Mouse (Mus musculus): ENCODE results near the gene Setmar. TPM values are rescaled to one million over a fixed set of nuclear protein-coding genes. Genes with fewer than 3 reads are reported as not detected.

Gene Setmar
- total RNA-seq, 2 experiments from 2014 or later = 3.6 to 4.0 TPM

- intact Hi-C loops (cut with DNase I) = no loop called here
- DNase-seq = no peak
These were observed 42.5 kb downstream of the Setmar start for GRCm38 (mm10) chr6:108107376-108107775.

- intact Hi-C loops (cut with DNase I) = no loop called here
These were observed 45.5 kb downstream of the Setmar start for GRCm38 (mm10) chr6:108110336-108110735.

GRCm38 (mm10) chr6:108111693-108112092 is 46.8 kb downstream of the Setmar start:
- intact Hi-C loops (cut with DNase I) = no loop called here
- no peak for DNase-seq

More at GRCm38 (mm10) chr6:108110336-108110735, 45.5 kb downstream of the Setmar start:
- DNase-seq = no peak

GRCm38 (mm10) chr6:108114971-108115370 is 50.1 kb downstream of the Setmar start:
- intact Hi-C loops (cut with DNase I) = no loop called here
- DNase-seq = no peak

GRCm38 (mm10) chr6:108117881-108118280 is 53.0 kb downstream of the Setmar start:
- intact Hi-C loops (cut with DNase I) = no loop called here
- no peak for DNase-seq

GRCm38 (mm10) chr6:108125474-108125873 is 60.6 kb downstream of the Setmar start:
- no peak for DNase-seq
- intact Hi-C loops (cut with DNase I) = no loop called here

- peak; percentile 22 to 53 for DNase-seq
- intact Hi-C loops (cut with DNase I) = no loop called here
These were observed 61.8 kb downstream of the Setmar start for GRCm38 (mm10) chr6:108126631-108127030.

Other genes starting within 250 kb of the Setmar start
- gene Sumf1, start 120.5 kb downstream of the Setmar start, total RNA-seq (2021) = 10 to 100 TPM; 15.7 to 17.1 TPM
- gene Itpr1, start 148.1 kb downstream of the Setmar start, total RNA-seq (2021) = 10 to 100 TPM; 57.3 to 63.4 TPM

Data from heart, postnatal 14 days (tissue).